Mouse (Mus musculus) urinary bladder, postnatal 25 days (tissue): ENCODE data around the gene Zic5.

Source experiments
- DNase-seq: peaks from one replicate; pipeline ENCODE4 v3.0.0; 2022; ENCODE audit warnings: low spot score

The Zic5 gene

GRCm38 (mm10) chr14:122427654-122428053 lies 37.8 kb downstream of the Zic5 start:
- no peak for DNase-seq

GRCm38 (mm10) chr14:122427204-122427560 lies 38.3 kb downstream of the Zic5 start:
- DNase-seq = no peak

GRCm38 (mm10) chr14:122426529-122427203 lies 38.8 kb downstream of the Zic5 start:
- no peak for DNase-seq

GRCm38 (mm10) chr14:122424441-122424840 lies 41.0 kb downstream of the Zic5 start:
- no peak for DNase-seq

GRCm38 (mm10) chr14:122416166-122416771 lies 49.2 kb downstream of the Zic5 start:
- no peak for DNase-seq

GRCm38 (mm10) chr14:122414786-122415185 lies 50.7 kb downstream of the Zic5 start:
- no peak for DNase-seq

- DNase-seq = no peak
Observed at GRCm38 (mm10) chr14:122413542-122413928, 51.9 kb downstream of the Zic5 start.

GRCm38 (mm10) chr14:122412841-122413541 lies 52.5 kb downstream of the Zic5 start:
- no peak for DNase-seq
